Mouse (Mus musculus): Measurements from ENCODE around the gene Cdkn1a.

DNA sequence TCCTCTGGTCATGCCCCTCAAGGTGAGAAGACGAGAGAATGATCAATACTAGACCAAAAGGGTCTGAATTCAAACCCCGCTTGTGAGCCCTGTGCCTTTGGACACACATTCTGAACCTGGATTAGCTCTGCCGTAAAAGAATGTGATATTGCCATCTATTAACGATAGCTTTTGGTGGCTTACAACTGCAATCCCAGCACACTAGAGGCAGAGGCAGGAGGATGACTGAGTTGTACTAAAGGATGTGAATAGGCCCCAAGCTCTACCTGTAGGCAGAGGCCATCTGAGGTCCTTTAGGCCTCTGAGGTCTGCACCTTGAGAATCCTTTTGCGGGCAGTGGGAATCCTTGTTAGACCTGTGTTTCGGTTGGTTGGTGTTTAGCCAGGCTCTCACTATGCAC, 5.5 kb downstream of the Cdkn1a start:
- TF ChIP-seq CTCF (IDR thresholded peaks at IDR 0.05; ENCODE audit: borderline replicate concordance, extremely low read depth, insufficient read depth, insufficient read length): no peak
- TF ChIP-seq POLR2A (IDR thresholded peaks at IDR 0.05; ENCODE audit: borderline replicate concordance, extremely low read depth, insufficient read depth, insufficient read length, poor library complexity, severe bottlenecking): no peak

Data from brain, embryonic 14.5 days (tissue).